Mouse (Mus musculus) erythroblast, embryonic 14.5 days (primary cell): Measurements from ENCODE around the gene Sprn.

Source experiments
- GATA1 ChIP-seq: IDR thresholded peaks from 2 replicates; pipeline ENCODE4 v1.6.1; 2012; ENCODE audit warnings: low read length, inconsistent platforms, mixed read lengths
- TAL1 ChIP-seq: IDR thresholded peaks from 3 replicates; pipeline ENCODE4 v1.6.1; 2012; ENCODE audit warnings: low read length, inconsistent platforms, mixed read lengths

DNA sequence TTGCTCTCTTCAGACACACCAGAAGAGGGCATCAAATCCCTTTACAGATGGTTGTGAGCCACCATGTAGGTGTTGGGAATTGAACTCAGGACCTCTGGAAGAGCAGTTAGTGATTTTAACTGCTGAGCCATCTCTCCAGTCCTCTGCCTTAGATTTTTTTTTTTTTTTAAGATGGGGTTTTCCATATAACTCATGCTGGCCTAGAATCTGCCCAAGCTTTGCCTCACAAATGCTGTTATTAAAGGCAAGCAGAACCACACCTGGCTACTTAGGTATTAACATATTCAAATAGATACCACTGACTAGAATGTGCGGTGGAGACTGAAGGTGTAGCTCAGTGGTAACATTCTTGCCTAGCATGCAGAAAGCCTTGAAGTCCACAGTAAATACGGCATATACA, 34.2 kb downstream of the Sprn start:
- TF ChIP-seq GATA1 (no peak), TAL1 (no peak)
